Mouse (Mus musculus) CH12.LX (cell line): ENCODE data around the gene Zbtb4. TPM values are rescaled to one million over a fixed set of nuclear protein-coding genes. Genes with fewer than 3 reads are reported as not detected.

Experiments used
- DNase-seq: peaks from one replicate; pipeline ENCODE4 v3.0.0-alpha.2; 2013; ENCODE audit errors: extremely low read depth
- H3K27ac ChIP-seq: 2 replicates; pipeline ENCODE4 v1.5.1; 2012; ENCODE audit warnings: low read depth, mild to moderate bottlenecking, control low read depth, moderate library complexity; ENCODE audit not compliant: insufficient read depth
- H3K27me3 ChIP-seq: replicated peaks from 2 replicates; pipeline ENCODE3; 2012; ENCODE audit warnings: inconsistent platforms
- H3K36me3 ChIP-seq, 2 experiments: replicated peaks in 1 of 2; 2 replicates each; pipeline versions ENCODE3 to v1.6.1; 2012; ENCODE audit warnings: inconsistent platforms in 1 of 2, low read length in 1 of 2, mild to moderate bottlenecking in 1 of 2, mixed read lengths in 1 of 2, moderate library complexity in 1 of 2; ENCODE audit not compliant: control insufficient read depth in 1 of 2, insufficient read depth in 1 of 2
- H3K4me1 ChIP-seq, 2 experiments: 2 replicates each; pipeline ENCODE4 v1.6.1; 2012; ENCODE audit warnings: inconsistent platforms in 1 of 2, moderate library complexity in 1 of 2; ENCODE audit not compliant: insufficient read depth in 2 of 2, control insufficient read depth in 1 of 2
- H3K4me2 ChIP-seq: 2 replicates; pipeline ENCODE4 v1.6.1; 2012; ENCODE audit warnings: low read depth, mild to moderate bottlenecking, control low read depth; ENCODE audit not compliant: poor library complexity, insufficient read depth, severe bottlenecking
- H3K4me3 ChIP-seq, 3 experiments: fragments of 150-350 bp in 1 of 3; sonication (generic) in 1 of 3; replicated peaks in 1 of 3; 2 replicates each; pipeline versions ENCODE3 to v1.5.1; 2011 to 2012; ENCODE audit warnings: low read depth in 2 of 3, low read length in 2 of 3, mild to moderate bottlenecking in 2 of 3, moderate library complexity in 2 of 3, control low read depth in 1 of 3, improper control_type of control experiment in 1 of 3, inconsistent platforms in 1 of 3, mixed read lengths in 1 of 3; ENCODE audit not compliant: poor library complexity in 1 of 3
- H3K79me2 ChIP-seq: replicated peaks from 2 replicates; pipeline ENCODE4 v1.6.1; 2012; ENCODE audit warnings: mild to moderate bottlenecking, moderate library complexity; ENCODE audit not compliant: control insufficient read depth, poor library complexity, insufficient read depth, severe bottlenecking; ENCODE audit errors: extremely low read depth
- H3K9ac ChIP-seq: 2 replicates; pipeline ENCODE4 v1.6.1; 2012; ENCODE audit warnings: low read depth, mild to moderate bottlenecking, control low read depth, moderate library complexity; ENCODE audit not compliant: insufficient read depth
- H3K9me3 ChIP-seq: replicated peaks from 2 replicates; pipeline ENCODE3; 2012; ENCODE audit warnings: low read length, inconsistent platforms, mixed read lengths
- CHD1 ChIP-seq: IDR thresholded peaks from 2 replicates; pipeline ENCODE4 v1.6.1; 2012; ENCODE audit warnings: low read depth, low read length, improper control_type of control experiment, inconsistent platforms
- CHD2 ChIP-seq: IDR thresholded peaks from 2 replicates; pipeline ENCODE4 v1.6.1; 2011; ENCODE audit warnings: low read length, improper control_type of control experiment
- ELF1 ChIP-seq: IDR thresholded peaks from 2 replicates; pipeline ENCODE4 v1.6.1; 2014; ENCODE audit warnings: low read depth, mild to moderate bottlenecking, inconsistent platforms, low read length, improper control_type of control experiment
- EP300 ChIP-seq: IDR thresholded peaks from 2 replicates; pipeline ENCODE4 v1.6.1; 2011; ENCODE audit warnings: low read length, improper control_type of control experiment
- ETS1 ChIP-seq: conservative IDR thresholded peaks from 2 replicates; pipeline ENCODE4 v1.6.1; 2012; ENCODE audit warnings: low read depth, mild to moderate bottlenecking, inconsistent platforms, low read length, improper control_type of control experiment, moderate library complexity
- HCFC1 ChIP-seq: IDR thresholded peaks from 2 replicates; pipeline ENCODE4 v1.6.1; 2012; ENCODE audit warnings: low read depth, mild to moderate bottlenecking, inconsistent platforms, low read length, improper control_type of control experiment
- IRF4 ChIP-seq: IDR thresholded peaks from 2 replicates; pipeline ENCODE4 v1.6.1; 2014; ENCODE audit warnings: low read depth, mild to moderate bottlenecking, inconsistent platforms, low read length, improper control_type of control experiment
- MAZ ChIP-seq: IDR thresholded peaks from 2 replicates; pipeline ENCODE4 v1.6.1; 2012; ENCODE audit warnings: low read depth, mild to moderate bottlenecking, inconsistent platforms, low read length, improper control_type of control experiment, moderate library complexity
- MEF2A ChIP-seq: IDR thresholded peaks from 2 replicates; pipeline ENCODE4 v1.6.1; 2014; ENCODE audit warnings: low read depth, mild to moderate bottlenecking, inconsistent platforms, low read length, improper control_type of control experiment, borderline replicate concordance
- NELFE ChIP-seq: IDR thresholded peaks from 2 replicates; pipeline ENCODE4 v1.6.1; 2011; ENCODE audit warnings: low read depth, low read length, improper control_type of control experiment
- NRF1 ChIP-seq: IDR thresholded peaks from 2 replicates; pipeline ENCODE4 v1.6.1; 2014; ENCODE audit warnings: low read depth, mild to moderate bottlenecking, inconsistent platforms, low read length, improper control_type of control experiment, moderate library complexity
- POLR2A ChIP-seq: IDR thresholded peaks from 2 replicates; pipeline ENCODE4 v1.6.1; 2011; ENCODE audit warnings: low read depth, mild to moderate bottlenecking, improper control_type of control experiment, low read length
- POLR2AphosphoS2 ChIP-seq: IDR thresholded peaks from 2 replicates; pipeline ENCODE4 v1.6.1; 2011; ENCODE audit warnings: low read depth, low read length, improper control_type of control experiment
- SIN3A ChIP-seq: IDR thresholded peaks from 2 replicates; pipeline ENCODE4 v1.6.1; 2012; ENCODE audit warnings: low read length, improper control_type of control experiment, inconsistent platforms
- TBP ChIP-seq: conservative IDR thresholded peaks from 2 replicates; pipeline ENCODE4 v1.6.1; 2011; ENCODE audit warnings: low read depth, low read length, improper control_type of control experiment
- UBTF ChIP-seq: IDR thresholded peaks from 2 replicates; pipeline ENCODE4 v1.6.1; 2012; ENCODE audit warnings: low read depth, mild to moderate bottlenecking, inconsistent platforms, low read length, improper control_type of control experiment, moderate library complexity
- ZC3H11A ChIP-seq: IDR thresholded peaks from 2 replicates; pipeline ENCODE4 v1.6.1; 2012; ENCODE audit warnings: low read depth, mild to moderate bottlenecking, inconsistent platforms, low read length, improper control_type of control experiment
- dilution Hi-C: fragments of 300-500 bp; cut with MboI; formaldehyde crosslinking; loops from 2 replicates; pipeline ENCODE4 v1.14.3; 2020; ENCODE audit warnings: low sequenced_read_pairs; ENCODE audit not compliant: extremely low pct_unique_long_range_greater_than_20kb, extremely low pct_ligation_motif_present
- in situ Hi-C: fragments of 300-500 bp; cut with MboI; formaldehyde crosslinking; loops from 3 replicates; pipeline ENCODE4 v1.14.3; 2019; ENCODE audit warnings: low sequenced_read_pairs, low pct_ligation_motif_present, low pct_unique_long_range_greater_than_20kb, mixed read lengths
- polyA plus RNA-seq: library from polyadenylated mRNA; unstranded; fragments of >175 nt; gene quantifications from 2 replicates; pipeline ENCODE4 v1.2.1, GENCODE M21; 2012; ENCODE audit warnings: low read depth; ENCODE audit not compliant: insufficient read length
- total RNA-seq, 2 experiments: library from RNA; depleted of rRNA; stranded (reverse); fragments of 300-350 nt in 1 of 2; fragments of >200 nt in 1 of 2; gene quantifications; 2 replicates each; pipeline ENCODE4 v1.2.3; 2012 to 2014

The Zbtb4 gene
- total and polyA plus RNA-seq, 3 experiments: 0.75 to 3.4 (median 2.3) TPM

- Histone ChIP-seq H3K9ac (no peak overlapping the region), H3K4me3 (no peak overlapping the region), H3K4me2 (no peak overlapping the region), H3K79me2 (no peaks in the 10 kb centered on the region), H3K9me3 (no peaks in the 10 kb centered on the region), H3K27me3 (peaks cover 80% of the 10 kb centered on the region), H3K36me3 (no peaks in the 10 kb centered on the region), H3K27ac (no peak overlapping the region), H3K4me1 (no peaks in the 10 kb centered on the region)
- no peak for TF ChIP-seq MEF2A
- TF ChIP-seq IRF4: no peak
- no peak for TF ChIP-seq CHD2
- TF ChIP-seq NRF1: no peak
- in situ Hi-C loops: no loop called here
- dilution Hi-C loops: no loop called here
- DNase-seq: no peak
These were observed 50.8 kb downstream of the Zbtb4 start for GRCm38 (mm10) chr11:69816520-69816919.

- Histone ChIP-seq H3K27me3 (peaks cover 68% of the 10 kb centered on the region), H3K27ac (no peak within 1 kb of the TSS), H3K36me3 (no peaks in the 10 kb centered on the region), H3K4me3 (no peak within 1 kb of the TSS), H3K4me2 (no peak within 1 kb of the TSS), H3K4me1 (no peaks in the 10 kb centered on the region), H3K79me2 (no peaks in the 10 kb centered on the region), H3K9ac (no peak within 1 kb of the TSS)
- in situ Hi-C loops: no loop called here
- DNase-seq: no peak
- dilution Hi-C loops: no loop called here
- no peak for TF ChIP-seq POLR2A
- no peak for TF ChIP-seq EP300
- no peak for TF ChIP-seq HCFC1
- TF ChIP-seq ETS1: no peak
- TF ChIP-seq POLR2AphosphoS2: no peak
- TF ChIP-seq NRF1: no peak
- no peak for TF ChIP-seq CHD2
- TF ChIP-seq, all 38 proteins: peak for 0
- H3K9me3 ChIP-seq: no peaks in the 10 kb centered on the region
These were observed 52.7 kb downstream of the Zbtb4 start, which contains the start of gene Spem2 for GRCm38 (mm10) chr11:69818365-69818764. Spem2 (minus strand) TSS chr11:69818465.

- in situ Hi-C loops: no loop called here
- DNase-seq: no peak
- H3K27me3 ChIP-seq: peaks cover 65% of the 10 kb centered on the region
- TF ChIP-seq ELF1: no peak
- no peak for TF ChIP-seq TBP
- TF ChIP-seq NRF1: no peak
- no peak for TF ChIP-seq UBTF
- no peak for TF ChIP-seq CHD1
- no peak for TF ChIP-seq SIN3A
- TF ChIP-seq NELFE: no peak
- TF ChIP-seq ZC3H11A: no peak
- TF ChIP-seq MAZ: no peak
- TF ChIP-seq CHD2: no peak
- no peak for TF ChIP-seq POLR2A
- dilution Hi-C loops: no loop called here
- H3K9ac ChIP-seq: no peak overlapping the region
- H3K4me1 ChIP-seq: peaks cover 0 to under 1% of the 10 kb centered on the region in 2 experiments; a peak in 1 of 4 replicates
- no peak overlapping the region for H3K27ac ChIP-seq
- no peaks in the 10 kb centered on the region for H3K9me3 ChIP-seq
- H3K4me3 ChIP-seq: no peak overlapping the region
- no peak overlapping the region for H3K4me2 ChIP-seq
- H3K79me2 ChIP-seq: no peaks in the 10 kb centered on the region
- H3K36me3 ChIP-seq: no peaks in the 10 kb centered on the region
These were observed 53.2 kb downstream of the Zbtb4 start for GRCm38 (mm10) chr11:69818871-69819270.
